Mouse (Mus musculus) retina, adult 2 months (tissue): ENCODE measurements around the gene Gipc2.

Experiments
- DNase-seq: peaks from one replicate; pipeline ENCODE4 v3.0.0-alpha.2; 2012; ENCODE audit warnings: low read depth, low spot score

Gene Gipc2

DNA sequence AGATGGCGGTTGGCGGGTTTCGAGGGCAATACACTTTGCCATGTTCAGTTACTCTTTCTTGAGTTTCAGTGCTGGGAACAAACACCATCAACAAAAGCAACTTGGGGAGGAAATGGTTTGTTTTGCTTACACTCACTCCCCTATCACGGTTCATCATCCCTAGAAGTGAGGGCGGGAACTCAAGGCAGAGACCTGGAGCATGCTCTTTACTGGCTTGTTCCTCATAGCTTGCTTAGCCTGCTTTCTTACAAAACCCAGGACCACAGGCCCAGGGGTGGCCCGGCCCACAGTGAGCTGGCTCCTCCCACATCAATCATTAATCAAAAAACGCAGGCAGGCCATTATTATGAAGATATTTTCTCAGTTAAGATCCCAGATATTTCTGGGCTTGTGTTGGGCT, 89.9 kb downstream of the Gipc2 start:
- no peak for DNase-seq

GRCm38 (mm10) chr3:152069001-152069400, 97.0 kb downstream of the Gipc2 start:
- DNase-seq, result no peak

DNA sequence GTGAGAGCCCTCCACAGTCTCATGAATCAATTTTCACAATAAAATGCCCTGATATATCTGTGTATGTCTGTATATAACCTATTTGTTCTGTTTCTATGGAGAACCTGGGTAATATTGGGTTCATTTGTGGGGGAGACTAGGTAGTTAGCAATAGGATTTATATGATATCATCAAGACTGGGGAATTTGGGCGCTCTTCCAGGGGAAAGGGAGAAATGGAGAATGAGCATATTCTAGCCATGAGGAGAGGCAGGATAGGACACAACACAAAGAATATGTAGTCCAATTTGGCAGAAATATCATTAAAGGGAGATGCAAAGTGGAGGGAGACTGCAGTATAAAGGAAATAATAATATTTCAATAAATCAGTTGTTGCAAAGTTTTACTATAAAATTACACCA, 97.7 kb downstream of the Gipc2 start:
- no peak for DNase-seq

GRCm38 (mm10) chr3:152066696-152067095, 99.3 kb downstream of the Gipc2 start:
- DNase-seq, result no peak

- DNase-seq, result no peak
Measured at GRCm38 (mm10) chr3:152065806-152066205, 100.2 kb downstream of the Gipc2 start.

- DNase-seq, result no peak
Measured at GRCm38 (mm10) chr3:152064166-152064565, 101.9 kb downstream of the Gipc2 start.

- no peak for DNase-seq
Measured at GRCm38 (mm10) chr3:152062806-152063205, 103.2 kb downstream of the Gipc2 start.

- no peak for DNase-seq
Measured at GRCm38 (mm10) chr3:152061145-152061544, 104.9 kb downstream of the Gipc2 start.

- DNase-seq, result no peak
Measured at GRCm38 (mm10) chr3:152058235-152058634, 107.8 kb downstream of the Gipc2 start.

DNA sequence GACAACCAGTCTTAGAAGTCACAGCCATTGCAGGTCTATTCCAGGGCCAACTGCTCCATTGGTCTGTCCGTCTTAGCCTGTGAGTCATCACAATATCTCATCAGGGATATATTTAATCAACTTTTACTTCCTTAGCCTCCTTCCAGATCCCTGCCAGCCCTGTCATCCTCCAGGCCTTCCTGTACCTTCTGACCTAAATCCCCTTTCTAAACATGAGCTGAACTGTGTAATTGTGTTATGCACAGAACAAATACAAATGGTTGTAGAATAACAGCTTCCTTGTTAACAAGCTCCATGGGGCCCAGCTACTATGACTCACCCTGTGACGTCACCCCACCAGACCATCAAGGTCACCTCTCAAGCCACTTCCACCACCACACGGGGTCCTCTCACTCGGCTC, 111.8 kb downstream of the Gipc2 start:
- no peak for DNase-seq

- DNase-seq, result no peak
Measured at GRCm38 (mm10) chr3:152051959-152052358, 114.1 kb downstream of the Gipc2 start.

- DNase-seq, result no peak
Measured at GRCm38 (mm10) chr3:152047914-152048313, 118.1 kb downstream of the Gipc2 start.

GRCm38 (mm10) chr3:152046895-152047294, 119.1 kb downstream of the Gipc2 start:
- no peak for DNase-seq
